Mouse (Mus musculus): Measurements from ENCODE around the gene Gtf2i. TPM values are rescaled to one million over a fixed set of nuclear protein-coding genes. Genes with fewer than 3 reads are reported as not detected.

Gtf2i gene
- total and polyA plus RNA-seq, 3 experiments, result 28.4 to 60.9 (median 42.2) TPM

DNA sequence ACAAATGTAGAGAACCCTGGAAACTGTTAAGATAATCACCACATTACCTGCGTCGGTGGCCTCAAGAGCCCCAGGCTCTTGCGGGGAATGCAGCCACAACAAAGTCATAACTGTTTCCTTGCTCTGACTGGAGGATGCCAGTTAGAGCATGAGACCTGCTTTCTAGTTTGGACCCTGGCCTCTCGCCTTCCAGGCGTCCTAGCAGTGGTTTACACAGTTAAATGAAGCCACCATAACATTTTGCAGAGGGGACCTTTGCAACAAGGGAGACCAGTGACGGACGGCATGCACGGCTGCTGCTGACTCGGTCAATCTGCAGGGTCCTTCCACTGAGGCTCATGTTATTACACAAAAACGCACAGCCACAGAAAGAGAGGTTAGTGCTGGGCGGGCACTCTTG lies 41.8 kb downstream of the Gtf2i start:
- no peaks in the 10 kb centered on the region for H3K79me2 ChIP-seq (replicated peaks; ENCODE audit: control insufficient read depth, extremely low read depth, insufficient read depth, poor library complexity, severe bottlenecking)
- H3K9ac ChIP-seq (ENCODE audit: insufficient read depth, low read depth), result no peak overlapping the region
- H3K4me3 ChIP-seq (replicated peaks in 1 of 3; ENCODE audit: low read depth in 2 of 3, low read length in 2 of 3, poor library complexity in 1 of 3), result no peak overlapping the region
- in situ Hi-C loops (cut with MboI; ENCODE audit: low pct_ligation_motif_present, low pct_unique_long_range_greater_than_20kb, low sequenced_read_pairs) (no loop called here), dilution Hi-C loops (cut with MboI; ENCODE audit: extremely low pct_ligation_motif_present, extremely low pct_unique_long_range_greater_than_20kb, low sequenced_read_pairs) (no loop called here)
- peaks cover 11 to 44% of the 10 kb centered on the region in 2 experiments for H3K4me1 ChIP-seq (ENCODE audit: control insufficient read depth in 1 of 2, insufficient read depth in 2 of 2)
- H3K36me3 ChIP-seq (replicated peaks in 1 of 2; ENCODE audit: control insufficient read depth in 1 of 2, insufficient read depth in 1 of 2, low read length in 1 of 2), result peaks cover 52 to 78% of the 10 kb centered on the region in 2 experiments
- no peak for DNase-seq (ENCODE audit: extremely low read depth)
- no peak overlapping the region for H3K4me2 ChIP-seq (ENCODE audit: insufficient read depth, low read depth, poor library complexity, severe bottlenecking)
- H3K9me3 ChIP-seq (replicated peaks; ENCODE audit: low read length), result no peaks in the 10 kb centered on the region
- TF ChIP-seq GABPA (IDR thresholded peaks at IDR 0.05; ENCODE audit: insufficient replicate concordance, low read depth, low read length) (no peak), MAX (IDR thresholded peaks at IDR 0.05; ENCODE audit: low read length) (no peak), TCF12 (IDR thresholded peaks at IDR 0.05; ENCODE audit: low read depth, low read length) (no peak), MAZ (IDR thresholded peaks at IDR 0.05; ENCODE audit: low read depth, low read length) (no peak), UBTF (IDR thresholded peaks at IDR 0.05; ENCODE audit: low read depth, low read length) (no peak), BHLHE40 (IDR thresholded peaks at IDR 0.05; ENCODE audit: low read depth, low read length) (no peak), PAX5 (IDR thresholded peaks at IDR 0.05; ENCODE audit: low read length) (no peak), NELFE (IDR thresholded peaks at IDR 0.05; ENCODE audit: low read depth, low read length) (no peak), RCOR1 (conservative IDR thresholded peaks at IDR 0.05; ENCODE audit: low read depth, low read length) (no peak), MEF2A (IDR thresholded peaks at IDR 0.05; ENCODE audit: borderline replicate concordance, low read depth, low read length) (no peak), HCFC1 (IDR thresholded peaks at IDR 0.05; ENCODE audit: low read depth, low read length) (no peak), ZNF384 (IDR thresholded peaks at IDR 0.05; ENCODE audit: low read depth, low read length) (no peak), ZC3H11A (IDR thresholded peaks at IDR 0.05; ENCODE audit: low read depth, low read length) (no peak), SMC3 (IDR thresholded peaks at IDR 0.05; ENCODE audit: low read depth, low read length) (no peak), E2F4 (IDR thresholded peaks at IDR 0.05; ENCODE audit: insufficient replicate concordance, low read depth, low read length) (no peak), ZMIZ1 (IDR thresholded peaks at IDR 0.05; ENCODE audit: low read depth, low read length) (no peak), MAFK (IDR thresholded peaks at IDR 0.05; ENCODE audit: insufficient replicate concordance, low read length) (no peak), RAD21 (IDR thresholded peaks at IDR 0.05; ENCODE audit: low read depth, low read length) (no peak), JUN (IDR thresholded peaks at IDR 0.05; ENCODE audit: insufficient read depth, low read depth, low read length) (no peak), MYC (IDR thresholded peaks at IDR 0.05; ENCODE audit: low read depth, low read length) (no peak)
- no peaks in the 10 kb centered on the region for H3K27me3 ChIP-seq (replicated peaks)
- no peak overlapping the region for H3K27ac ChIP-seq (ENCODE audit: insufficient read depth, low read depth)

GRCm38 (mm10) chr5:134271421-134271820 lies 43.1 kb downstream of the Gtf2i start:
- Histone ChIP-seq H3K9ac (ENCODE audit: insufficient read depth, low read depth) (no peak overlapping the region), H3K4me3 (replicated peaks in 1 of 3; ENCODE audit: low read depth in 2 of 3, low read length in 2 of 3, poor library complexity in 1 of 3) (no peak overlapping the region), H3K9me3 (replicated peaks; ENCODE audit: low read length) (no peaks in the 10 kb centered on the region), H3K36me3 (replicated peaks in 1 of 2; ENCODE audit: control insufficient read depth in 1 of 2, insufficient read depth in 1 of 2, low read length in 1 of 2) (peaks cover 48 to 69% of the 10 kb centered on the region in 2 experiments), H3K4me2 (ENCODE audit: insufficient read depth, low read depth, poor library complexity, severe bottlenecking) (no peak overlapping the region), H3K27ac (ENCODE audit: insufficient read depth, low read depth) (no peak overlapping the region), H3K27me3 (replicated peaks) (no peaks in the 10 kb centered on the region), H3K79me2 (replicated peaks; ENCODE audit: control insufficient read depth, extremely low read depth, insufficient read depth, poor library complexity, severe bottlenecking) (no peaks in the 10 kb centered on the region), H3K4me1 (ENCODE audit: control insufficient read depth in 1 of 2, insufficient read depth in 2 of 2) (peaks cover 11 to 55% of the 10 kb centered on the region in 2 experiments)
- DNase-seq (ENCODE audit: extremely low read depth), result no peak
- TF ChIP-seq MEF2A (IDR thresholded peaks at IDR 0.05; ENCODE audit: borderline replicate concordance, low read depth, low read length) (no peak), TCF12 (IDR thresholded peaks at IDR 0.05; ENCODE audit: low read depth, low read length) (no peak), KAT2A (IDR thresholded peaks at IDR 0.05; ENCODE audit: insufficient replicate concordance, low read length) (no peak), EP300 (IDR thresholded peaks at IDR 0.05; ENCODE audit: low read length) (no peak), JUN (IDR thresholded peaks at IDR 0.05; ENCODE audit: insufficient read depth, low read depth, low read length) (no peak), IRF4 (IDR thresholded peaks at IDR 0.05; ENCODE audit: low read depth, low read length) (no peak), MYC (IDR thresholded peaks at IDR 0.05; ENCODE audit: low read depth, low read length) (no peak), SMC3 (IDR thresholded peaks at IDR 0.05; ENCODE audit: low read depth, low read length) (no peak), ZMIZ1 (IDR thresholded peaks at IDR 0.05; ENCODE audit: low read depth, low read length) (no peak), MAZ (IDR thresholded peaks at IDR 0.05; ENCODE audit: low read depth, low read length) (no peak), JUND (conservative IDR thresholded peaks at IDR 0.05; ENCODE audit: low read depth, low read length) (no peak), POLR2A (IDR thresholded peaks at IDR 0.05; ENCODE audit: low read depth, low read length) (no peak), USF1 (IDR thresholded peaks at IDR 0.05; ENCODE audit: low read depth, low read length) (no peak)
- dilution Hi-C loops (cut with MboI; ENCODE audit: extremely low pct_ligation_motif_present, extremely low pct_unique_long_range_greater_than_20kb, low sequenced_read_pairs), result no loop called here
- in situ Hi-C loops (cut with MboI; ENCODE audit: low pct_ligation_motif_present, low pct_unique_long_range_greater_than_20kb, low sequenced_read_pairs), result no loop called here

All from CH12.LX (cell line).